Mouse (Mus musculus): ENCODE measurements at regions not wholly inside any gene's neighbourhood (a gene's known extent, or its start where the extent isn't known, plus 50 kb on each side); places are given as distances from the start of the nearest gene placed in this dataset.
A peak's percentile ranks its signal among the peaks of the same experiment; 100 is the strongest.

- H3K4me1 ChIP-seq (replicated peaks): peaks cover 7% of the 10 kb centered on the region
- H3K36me3 ChIP-seq: no peaks in the 10 kb centered on the region
- H3K4me2 ChIP-seq (replicated peaks): no peak overlapping the region
- H3K9ac ChIP-seq: no peak overlapping the region
- H3K9me3 ChIP-seq: no peaks in the 10 kb centered on the region
- 56% methylated on average over 13 of the region's 13 CpGs for WGBS
- ATAC-seq: no peak
- no peaks in the 10 kb centered on the region for H3K27me3 ChIP-seq (replicated peaks)
- no peak overlapping the region for H3K27ac ChIP-seq
- H3K4me3 ChIP-seq (replicated peaks): no peak overlapping the region
Measured at GRCm38 (mm10) chr2:173406344-173407094, 115.9 kb upstream of the 1700021F07Rik start.

- Histone ChIP-seq H3K27ac (no peak overlapping the region), H3K9me3 (no peaks in the 10 kb centered on the region), H3K36me3 (no peaks in the 10 kb centered on the region), H3K4me2 (replicated peaks) (no peak overlapping the region), H3K4me1 (replicated peaks) (peaks cover 7% of the 10 kb centered on the region), H3K4me3 (replicated peaks) (no peak overlapping the region), H3K9ac (no peak overlapping the region), H3K27me3 (replicated peaks) (no peaks in the 10 kb centered on the region)
- WGBS: 83% methylated on average over 3 of the region's 3 CpGs
- ATAC-seq: no peak
Measured at GRCm38 (mm10) chr2:173407133-173407532, 115.3 kb upstream of the 1700021F07Rik start.

- peaks cover 8% of the 10 kb centered on the region for H3K4me1 ChIP-seq (replicated peaks)
- H3K9me3 ChIP-seq: no peaks in the 10 kb centered on the region
- no peak overlapping the region for H3K4me2 ChIP-seq (replicated peaks)
- no peaks in the 10 kb centered on the region for H3K27me3 ChIP-seq (replicated peaks)
- 58% methylated on average over 5 of the region's 5 CpGs for WGBS
- no peak overlapping the region for H3K27ac ChIP-seq
- ATAC-seq: no peak
- no peak overlapping the region for H3K9ac ChIP-seq
- no peaks in the 10 kb centered on the region for H3K36me3 ChIP-seq
- H3K4me3 ChIP-seq (replicated peaks): no peak overlapping the region
Measured at GRCm38 (mm10) chr2:173408681-173409081, 113.7 kb upstream of the 1700021F07Rik start.

- no peaks in the 10 kb centered on the region for H3K27me3 ChIP-seq (replicated peaks)
- 46% methylated on average over 16 of the region's 16 CpGs for WGBS
- H3K9ac ChIP-seq: no peak overlapping the region
- H3K27ac ChIP-seq: no peak overlapping the region
- H3K9me3 ChIP-seq: no peaks in the 10 kb centered on the region
- no peak overlapping the region for H3K4me3 ChIP-seq (replicated peaks)
- H3K36me3 ChIP-seq: no peaks in the 10 kb centered on the region
- H3K4me1 ChIP-seq (replicated peaks): peaks cover 14% of the 10 kb centered on the region
- peak; percentile 50 for ATAC-seq
- no peak overlapping the region for H3K4me2 ChIP-seq (replicated peaks)
Measured at GRCm38 (mm10) chr2:173409433-173409832, 113.0 kb upstream of the 1700021F07Rik start.

- Histone ChIP-seq H3K4me3 (replicated peaks) (no peak overlapping the region), H3K4me2 (replicated peaks) (no peak overlapping the region), H3K36me3 (no peaks in the 10 kb centered on the region), H3K9ac (no peak overlapping the region), H3K27me3 (replicated peaks) (no peaks in the 10 kb centered on the region), H3K9me3 (no peaks in the 10 kb centered on the region), H3K27ac (peak overlapping the region; percentile 13; the same call in 1 of the 2 replicates), H3K4me1 (replicated peaks) (peaks cover 11% of the 10 kb centered on the region)
- ATAC-seq: no peak
- WGBS: 73% methylated on average over 18 of the region's 18 CpGs
Measured at GRCm38 (mm10) chr2:173413906-173414656, 108.3 kb upstream of the 1700021F07Rik start.

GRCm38 (mm10) chr2:173415429-173415828, 107.0 kb upstream of the 1700021F07Rik start:
- no peak for ATAC-seq
- Histone ChIP-seq H3K4me2 (replicated peaks) (no peak overlapping the region), H3K4me1 (replicated peaks) (peaks cover 11% of the 10 kb centered on the region; the same call in 1 of the 2 replicates), H3K4me3 (replicated peaks) (no peak overlapping the region), H3K9me3 (no peaks in the 10 kb centered on the region), H3K36me3 (no peaks in the 10 kb centered on the region), H3K9ac (no peak overlapping the region), H3K27ac (no peak overlapping the region), H3K27me3 (replicated peaks) (no peaks in the 10 kb centered on the region)
- 81% methylated on average over 7 of the region's 7 CpGs for WGBS

GRCm38 (mm10) chr2:173416921-173417320, 105.5 kb upstream of the 1700021F07Rik start:
- peaks cover 13% of the 10 kb centered on the region; the same call in 1 of the 2 replicates for H3K4me1 ChIP-seq (replicated peaks)
- no peak overlapping the region for H3K9ac ChIP-seq
- no peaks in the 10 kb centered on the region for H3K9me3 ChIP-seq
- no peaks in the 10 kb centered on the region for H3K36me3 ChIP-seq
- no peak for ATAC-seq
- 93% methylated on average over 1 of the region's 1 CpGs for WGBS
- no peak overlapping the region for H3K4me2 ChIP-seq (replicated peaks)
- H3K4me3 ChIP-seq (replicated peaks): no peak overlapping the region
- H3K27ac ChIP-seq: no peak overlapping the region
- H3K27me3 ChIP-seq (replicated peaks): no peaks in the 10 kb centered on the region

- Histone ChIP-seq H3K4me1 (replicated peaks) (peaks cover 10% of the 10 kb centered on the region; the same call in 1 of the 2 replicates), H3K36me3 (no peaks in the 10 kb centered on the region), H3K4me2 (replicated peaks) (no peak overlapping the region), H3K27me3 (replicated peaks) (no peaks in the 10 kb centered on the region), H3K9me3 (no peaks in the 10 kb centered on the region), H3K9ac (no peak overlapping the region), H3K27ac (no peak overlapping the region), H3K4me3 (replicated peaks) (no peak overlapping the region)
- ATAC-seq: no peak
- WGBS: 80% methylated on average over 7 of the region's 7 CpGs
Measured at GRCm38 (mm10) chr2:173418951-173419350, 103.4 kb upstream of the 1700021F07Rik start.

GRCm38 (mm10) chr2:173419972-173420391, 102.4 kb upstream of the 1700021F07Rik start:
- no peaks in the 10 kb centered on the region for H3K36me3 ChIP-seq
- no peaks in the 10 kb centered on the region for H3K9me3 ChIP-seq
- H3K9ac ChIP-seq: no peak overlapping the region
- no peaks in the 10 kb centered on the region for H3K27me3 ChIP-seq (replicated peaks)
- no peak overlapping the region for H3K27ac ChIP-seq
- 73% methylated on average over 10 of the region's 10 CpGs for WGBS
- no peak overlapping the region for H3K4me2 ChIP-seq (replicated peaks)
- peak; percentile 68 for ATAC-seq
- H3K4me3 ChIP-seq (replicated peaks): no peak overlapping the region
- 0 out of 2 replicates have a peak, but pooled peaks cover 6% of the 10 kb centered on the region for H3K4me1 ChIP-seq (replicated peaks)

GRCm38 (mm10) chr2:173420481-173420880, 101.9 kb upstream of the 1700021F07Rik start:
- Histone ChIP-seq H3K4me3 (replicated peaks) (no peak overlapping the region), H3K27ac (0 out of 2 replicates have a peak overlapping the region, but pooled peaks have one; percentile 8), H3K9ac (no peak overlapping the region), H3K4me2 (replicated peaks) (no peak overlapping the region), H3K27me3 (replicated peaks) (no peaks in the 10 kb centered on the region), H3K36me3 (no peaks in the 10 kb centered on the region), H3K9me3 (no peaks in the 10 kb centered on the region), H3K4me1 (replicated peaks) (0 out of 2 replicates have a peak, but pooled peaks cover 6% of the 10 kb centered on the region)
- 48% methylated on average over 5 of the region's 5 CpGs for WGBS
- peak; percentile 63 for ATAC-seq

- no peaks in the 10 kb centered on the region for H3K36me3 ChIP-seq
- no peak overlapping the region for H3K9ac ChIP-seq
- 91% methylated on average over 7 of the region's 7 CpGs for WGBS
- H3K9me3 ChIP-seq: no peaks in the 10 kb centered on the region
- ATAC-seq: no peak
- H3K27ac ChIP-seq: no peak overlapping the region
- no peak overlapping the region for H3K4me2 ChIP-seq (replicated peaks)
- H3K4me3 ChIP-seq (replicated peaks): no peak overlapping the region
- H3K4me1 ChIP-seq (replicated peaks): 0 out of 2 replicates have a peak, but pooled peaks cover 10% of the 10 kb centered on the region
- no peaks in the 10 kb centered on the region for H3K27me3 ChIP-seq (replicated peaks)
Measured at GRCm38 (mm10) chr2:173424875-173425274, 97.5 kb upstream of the 1700021F07Rik start.

- H3K36me3 ChIP-seq: no peaks in the 10 kb centered on the region
- no peak overlapping the region for H3K27ac ChIP-seq
- H3K4me3 ChIP-seq (replicated peaks): no peak overlapping the region
- 81% methylated on average over 9 of the region's 9 CpGs for WGBS
- H3K4me2 ChIP-seq (replicated peaks): no peak overlapping the region
- H3K9me3 ChIP-seq: no peaks in the 10 kb centered on the region
- ATAC-seq: no peak
- no peak overlapping the region for H3K9ac ChIP-seq
- H3K27me3 ChIP-seq (replicated peaks): no peaks in the 10 kb centered on the region
- 0 out of 2 replicates have a peak, but pooled peaks cover 3% of the 10 kb centered on the region for H3K4me1 ChIP-seq (replicated peaks)
Measured at GRCm38 (mm10) chr2:173425754-173426153, 96.6 kb upstream of the 1700021F07Rik start.

All from intestine, embryonic 15.5 days (tissue).